Mouse (Mus musculus): ENCODE results near the gene Afap1l2. TPM values are rescaled to one million over a fixed set of nuclear protein-coding genes. Genes with fewer than 3 reads are reported as not detected.

The Afap1l2 gene
- polyA plus RNA-seq, 1 experiment: 7.6 TPM

DNA sequence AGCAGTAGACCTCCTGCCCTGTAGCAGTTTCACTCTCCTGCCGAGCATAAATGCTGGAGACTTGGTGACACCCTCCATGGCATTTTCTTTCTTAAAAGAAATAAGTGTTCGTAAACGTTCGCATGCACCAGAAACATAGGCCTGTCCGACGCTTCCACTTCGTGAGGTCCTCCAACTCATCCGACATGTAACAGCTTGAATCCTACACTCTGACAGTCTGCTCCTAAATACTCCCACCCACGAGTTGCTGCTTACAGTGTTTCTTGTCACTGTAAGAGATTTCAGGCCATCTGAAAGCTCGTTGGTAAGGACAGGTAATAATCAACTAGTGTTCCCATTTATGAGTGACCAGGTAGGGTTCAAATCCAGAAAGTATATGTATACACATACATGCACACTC lies 120.1 kb downstream of the Afap1l2 start:
- H3K27me3 ChIP-seq (ENCODE audit: control insufficient read depth, insufficient read depth, low read length): no peaks in the 10 kb centered on the region

DNA sequence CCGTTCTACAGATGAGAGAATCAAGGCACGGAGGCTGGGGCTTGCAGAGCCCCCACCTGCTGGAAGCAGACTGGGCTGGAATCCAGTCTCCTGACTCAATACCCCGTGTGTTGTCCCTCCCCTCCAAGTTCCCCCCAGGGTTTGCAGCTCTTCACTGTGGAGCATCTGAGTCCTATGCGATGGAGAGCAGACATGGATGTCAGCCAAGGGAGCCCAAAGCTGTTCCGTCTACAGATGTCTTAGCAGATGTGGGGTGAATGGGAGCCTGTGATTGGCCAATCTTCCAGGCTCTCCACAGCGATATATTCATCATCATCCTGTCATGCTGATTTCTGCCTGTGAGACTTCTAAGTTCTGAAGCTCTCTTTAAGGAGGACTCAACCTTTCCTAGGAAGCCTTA lies 130.7 kb downstream of the Afap1l2 start:
- H3K27me3 ChIP-seq (ENCODE audit: control insufficient read depth, insufficient read depth, low read length): peaks cover 5% of the 10 kb centered on the region
- WGBS: 68% methylated on average over 6 of the region's 6 CpGs
- no peak for TF ChIP-seq POLR2A (IDR thresholded peaks at IDR 0.05; ENCODE audit: low read depth, low read length)
- no peak for TF ChIP-seq CTCF (IDR thresholded peaks at IDR 0.05; ENCODE audit: extremely low read depth, insufficient read depth, insufficient read length, insufficient replicate concordance)
- no peak overlapping the region for H3K4me3 ChIP-seq (ENCODE audit: extremely low read depth, insufficient read depth, insufficient read length)
- DNase-seq (ENCODE audit: low read depth in 1 of 2, low spot score in 2 of 2): no peak
- H3K4me1 ChIP-seq (ENCODE audit: control insufficient read depth, insufficient read depth, insufficient read length): peaks cover 4% of the 10 kb centered on the region; the same call in 1 of the 2 replicates
- no peak overlapping the region for H3K27ac ChIP-seq (ENCODE audit: insufficient read depth, low read length)
- H3K36me3 ChIP-seq (ENCODE audit: control insufficient read depth, insufficient read depth, low read length): no peaks in the 10 kb centered on the region

More for the DNA sequence above, 120.1 kb downstream of the Afap1l2 start:
- DNase-seq (ENCODE audit: low read depth in 1 of 2, low spot score in 2 of 2): no peak
- TF ChIP-seq CTCF (IDR thresholded peaks at IDR 0.05; ENCODE audit: extremely low read depth, insufficient read depth, insufficient read length, insufficient replicate concordance) (no peak), POLR2A (IDR thresholded peaks at IDR 0.05; ENCODE audit: low read depth, low read length) (no peak)
- no peak overlapping the region for H3K27ac ChIP-seq (ENCODE audit: insufficient read depth, low read length)
- H3K4me1 ChIP-seq (ENCODE audit: control insufficient read depth, insufficient read depth, insufficient read length): no peaks in the 10 kb centered on the region
- H3K36me3 ChIP-seq (ENCODE audit: control insufficient read depth, insufficient read depth, low read length): no peaks in the 10 kb centered on the region
- 86% methylated on average over 10 of the region's 10 CpGs for WGBS
- H3K4me3 ChIP-seq (ENCODE audit: extremely low read depth, insufficient read depth, insufficient read length): no peak overlapping the region

DNA sequence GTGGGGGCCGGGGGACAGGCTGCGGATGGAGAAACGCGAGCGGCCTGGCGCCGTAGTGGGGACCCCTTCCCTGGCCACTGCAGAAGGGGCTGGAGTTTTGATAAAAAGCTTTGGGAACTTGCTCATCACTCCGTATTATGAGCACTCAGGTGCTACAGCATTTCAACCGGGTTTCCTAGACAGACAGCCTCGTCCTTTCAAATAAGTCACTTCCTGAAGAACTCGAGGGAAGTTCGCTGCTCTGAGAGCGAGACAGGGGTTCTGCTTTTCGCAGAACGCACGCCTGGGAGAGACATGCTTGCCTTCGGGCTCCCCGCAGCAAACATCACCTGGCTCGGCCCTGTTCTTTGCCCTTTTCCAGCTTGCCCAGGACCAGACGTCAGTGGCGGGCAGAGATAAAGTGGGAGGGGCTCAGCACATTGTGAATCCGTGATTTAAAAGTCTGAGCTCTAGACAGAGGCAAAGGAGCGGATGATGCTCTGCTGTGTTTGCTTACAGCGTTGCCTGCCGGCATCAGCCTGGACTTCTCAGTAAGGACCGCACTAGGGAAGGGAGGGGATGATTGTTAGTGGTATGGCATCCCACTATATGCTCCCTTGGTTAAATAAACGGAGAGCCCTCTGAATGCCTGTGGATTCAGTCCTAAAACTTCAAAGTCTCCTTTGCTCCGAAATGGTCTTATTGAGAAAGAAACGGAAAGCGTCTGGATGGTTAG lies 133.3 kb downstream of the Afap1l2 start:
- H3K27me3 ChIP-seq (ENCODE audit: control insufficient read depth, insufficient read depth, low read length): peaks cover 5% of the 10 kb centered on the region
- no peaks in the 10 kb centered on the region for H3K36me3 ChIP-seq (ENCODE audit: control insufficient read depth, insufficient read depth, low read length)
- H3K4me3 ChIP-seq (ENCODE audit: extremely low read depth, insufficient read depth, insufficient read length): no peak overlapping the region
- TF ChIP-seq POLR2A (IDR thresholded peaks at IDR 0.05; ENCODE audit: low read depth, low read length): no peak
- TF ChIP-seq CTCF (IDR thresholded peaks at IDR 0.05; ENCODE audit: extremely low read depth, insufficient read depth, insufficient read length, insufficient replicate concordance): no peak
- no peak for DNase-seq (ENCODE audit: low read depth in 1 of 2, low spot score in 2 of 2)
- peaks cover 4% of the 10 kb centered on the region; the same call in 1 of the 2 replicates for H3K4me1 ChIP-seq (ENCODE audit: control insufficient read depth, insufficient read depth, insufficient read length)
- WGBS: 14% methylated on average over 30 of the region's 30 CpGs
- H3K27ac ChIP-seq (ENCODE audit: insufficient read depth, low read length): no peak overlapping the region

DNA sequence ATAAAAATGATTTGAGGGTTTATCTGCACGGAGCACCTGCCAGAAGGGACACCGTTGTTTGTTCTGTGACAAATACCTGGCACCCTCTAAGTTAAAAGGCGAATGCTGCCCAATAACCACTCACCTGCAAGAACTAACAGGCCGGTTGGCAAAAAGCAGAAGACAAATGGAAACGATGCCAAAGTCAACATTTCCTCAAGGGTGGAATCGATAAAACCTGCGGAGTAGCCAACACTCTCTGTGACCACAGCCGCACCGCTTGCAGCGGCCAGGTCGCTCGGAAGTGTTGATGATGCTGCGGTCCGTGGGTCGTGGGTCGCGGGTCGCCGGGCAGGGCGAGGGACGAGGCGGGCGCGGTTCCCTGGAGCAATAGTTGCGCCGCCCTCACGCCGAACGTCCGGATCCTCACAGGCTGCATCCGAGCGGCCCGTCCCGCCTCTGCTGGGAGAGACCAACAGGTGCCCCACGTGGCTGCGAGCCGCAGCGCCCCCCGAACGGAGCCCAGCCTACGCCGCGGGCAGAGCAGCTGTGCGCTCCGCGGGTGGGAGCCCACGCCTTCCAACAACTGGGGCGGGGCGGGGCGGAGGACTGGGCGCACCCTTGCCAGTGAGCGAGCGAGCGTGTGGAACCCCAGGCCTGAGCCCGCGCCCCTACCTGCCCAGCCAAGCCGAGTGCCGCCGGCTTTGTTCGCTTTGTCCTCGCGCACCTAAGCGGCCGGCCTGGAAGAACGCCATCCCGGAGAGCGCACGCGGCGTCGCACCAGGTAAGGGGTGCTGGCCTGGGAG lies 134.0 kb downstream of the Afap1l2 start, which contains the start of gene Vwa2:
Gene Vwa2 (plus strand): TSS at position 434 of the 785 bp plus-strand sequence.
- Histone ChIP-seq H3K4me3 (ENCODE audit: extremely low read depth, insufficient read depth, insufficient read length) (no peak within 1 kb of the TSS), H3K27me3 (ENCODE audit: control insufficient read depth, insufficient read depth, low read length) (peaks cover 5% of the 10 kb centered on the region)
- WGBS: 4% methylated on average over 71 of the region's 71 CpGs

DNA sequence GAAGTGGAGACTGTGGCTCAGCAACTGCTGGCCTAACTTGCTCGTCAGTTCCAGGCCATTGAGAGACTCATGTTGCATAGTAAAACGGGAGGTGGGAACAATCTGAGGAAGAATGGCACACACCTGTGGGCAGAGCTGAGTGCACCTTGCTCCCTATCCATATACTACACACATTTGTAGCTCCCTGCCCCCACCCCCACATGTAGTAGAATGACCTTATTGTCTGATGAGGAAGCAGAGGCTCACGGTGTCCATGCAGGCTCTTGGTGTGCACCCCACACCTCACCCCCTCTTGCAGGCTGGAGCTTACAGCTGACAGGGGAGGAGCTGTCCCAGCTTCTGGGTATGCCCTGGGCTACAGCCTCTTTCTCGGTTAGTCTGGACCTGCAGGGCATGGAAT lies 140.3 kb downstream of the Afap1l2 start:
- no peak overlapping the region for H3K4me3 ChIP-seq (ENCODE audit: extremely low read depth, insufficient read depth, insufficient read length)
- no peak for DNase-seq (ENCODE audit: low read depth in 1 of 2, low spot score in 2 of 2)
- H3K4me1 ChIP-seq (ENCODE audit: control insufficient read depth, insufficient read depth, insufficient read length): no peaks in the 10 kb centered on the region
- H3K27me3 ChIP-seq (ENCODE audit: control insufficient read depth, insufficient read depth, low read length): no peaks in the 10 kb centered on the region
- H3K27ac ChIP-seq (ENCODE audit: insufficient read depth, low read length): no peak overlapping the region
- no peak for TF ChIP-seq CTCF (IDR thresholded peaks at IDR 0.05; ENCODE audit: extremely low read depth, insufficient read depth, insufficient read length, insufficient replicate concordance)
- TF ChIP-seq POLR2A (IDR thresholded peaks at IDR 0.05; ENCODE audit: low read depth, low read length): no peak
- WGBS: 71% methylated on average over 4 of the region's 4 CpGs
- H3K36me3 ChIP-seq (ENCODE audit: control insufficient read depth, insufficient read depth, low read length): no peaks in the 10 kb centered on the region

More for the DNA sequence above, 134.0 kb downstream of the Afap1l2 start, which contains the start of gene Vwa2:
- Histone ChIP-seq H3K36me3 (ENCODE audit: control insufficient read depth, insufficient read depth, low read length) (no peaks in the 10 kb centered on the region), H3K27ac (ENCODE audit: insufficient read depth, low read length) (no peak within 1 kb of the TSS), H3K4me1 (ENCODE audit: control insufficient read depth, insufficient read depth, insufficient read length) (peaks cover 4% of the 10 kb centered on the region; the same call in 1 of the 2 replicates)
- TF ChIP-seq CTCF (IDR thresholded peaks at IDR 0.05; ENCODE audit: extremely low read depth, insufficient read depth, insufficient read length, insufficient replicate concordance) (no peak), POLR2A (IDR thresholded peaks at IDR 0.05; ENCODE audit: low read depth, low read length) (no peak)
- no peak for DNase-seq (ENCODE audit: low read depth in 1 of 2, low spot score in 2 of 2)

Other genes with a start within 250 kb of the Afap1l2 start
- gene Ccdc186, start 186.0 kb downstream of the Afap1l2 start, polyA plus RNA-seq (2012; rRNA removed): 1.8 and 2.0 TPM in 2 replicates
- not detected in 2 replicates for gene Tdrd1, start 182.0 kb downstream of the Afap1l2 start, polyA plus RNA-seq (2012; rRNA removed)
- 0.06 TPM in 1 of 2 replicates, not detected in the other for gene Vwa2, start 134.0 kb downstream of the Afap1l2 start, polyA plus RNA-seq (2012; rRNA removed)